Mouse (Mus musculus): ENCODE measurements around the gene Gm10181. TPM values are rescaled to one million over a fixed set of nuclear protein-coding genes. Genes with fewer than 3 reads are reported as not detected.

Gm10181 gene
- polyA plus RNA-seq (2012; rRNA removed), result not detected in 2 replicates

DNA sequence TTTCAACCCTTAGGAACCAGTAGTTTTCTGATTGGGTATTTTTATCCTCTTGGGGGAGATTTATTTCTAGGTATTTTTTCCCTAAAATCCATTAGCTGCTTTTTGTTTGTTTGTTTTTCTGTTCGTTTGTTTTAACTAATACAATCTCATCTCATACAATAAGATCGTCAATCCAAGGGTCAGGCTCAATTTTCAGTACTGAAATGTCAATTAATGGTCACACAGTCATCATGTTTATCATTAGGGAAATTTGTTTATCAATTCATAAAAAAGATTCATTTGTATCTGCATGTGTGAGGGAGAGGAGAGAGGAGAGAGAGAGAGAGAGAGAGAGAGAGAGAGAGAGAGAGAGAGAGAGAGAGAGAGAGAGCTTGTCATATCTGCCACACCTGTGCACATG, at the start of gene Gm10181:
TSS of gene Gm10181 (plus strand) at position 301 of the 400 bp plus-strand sequence.
- no peak for DNase-seq (ENCODE audit: low read depth)
- no peak for TF ChIP-seq CTCF (IDR thresholded peaks at IDR 0.05; ENCODE audit: borderline replicate concordance, extremely low read depth, insufficient read depth, insufficient read length)
- no peak for TF ChIP-seq POLR2A (IDR thresholded peaks at IDR 0.05; ENCODE audit: borderline replicate concordance, extremely low read depth, insufficient read depth, insufficient read length, poor library complexity, severe bottlenecking)

DNA sequence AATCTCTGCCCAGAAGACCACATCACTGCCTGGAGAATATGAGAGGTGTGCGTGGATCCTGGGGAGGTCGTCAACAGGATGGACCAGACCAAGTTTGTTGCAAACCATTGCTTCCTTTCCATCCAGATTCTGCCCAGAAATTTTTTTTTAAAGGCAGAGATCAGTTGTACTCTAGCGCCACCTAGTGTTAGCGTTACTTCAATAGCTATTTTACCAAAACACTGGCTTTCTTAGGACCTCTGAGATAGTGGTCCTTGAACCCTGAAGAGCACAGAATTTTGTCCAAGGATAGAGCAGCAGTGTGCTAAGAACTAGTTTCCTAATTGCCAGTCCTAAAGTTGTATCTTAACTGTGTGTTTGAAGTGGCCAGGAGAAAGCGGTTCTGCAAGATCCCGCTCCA, 47.6 kb upstream of the Gm10181 start:
- TF ChIP-seq CTCF (IDR thresholded peaks at IDR 0.05; ENCODE audit: borderline replicate concordance, extremely low read depth, insufficient read depth, insufficient read length), result peak; percentile 51; the same call in 1 of the 2 replicates
- no peak for TF ChIP-seq POLR2A (IDR thresholded peaks at IDR 0.05; ENCODE audit: borderline replicate concordance, extremely low read depth, insufficient read depth, insufficient read length, poor library complexity, severe bottlenecking)
- peak; percentile 87 for DNase-seq (ENCODE audit: low read depth)

DNA sequence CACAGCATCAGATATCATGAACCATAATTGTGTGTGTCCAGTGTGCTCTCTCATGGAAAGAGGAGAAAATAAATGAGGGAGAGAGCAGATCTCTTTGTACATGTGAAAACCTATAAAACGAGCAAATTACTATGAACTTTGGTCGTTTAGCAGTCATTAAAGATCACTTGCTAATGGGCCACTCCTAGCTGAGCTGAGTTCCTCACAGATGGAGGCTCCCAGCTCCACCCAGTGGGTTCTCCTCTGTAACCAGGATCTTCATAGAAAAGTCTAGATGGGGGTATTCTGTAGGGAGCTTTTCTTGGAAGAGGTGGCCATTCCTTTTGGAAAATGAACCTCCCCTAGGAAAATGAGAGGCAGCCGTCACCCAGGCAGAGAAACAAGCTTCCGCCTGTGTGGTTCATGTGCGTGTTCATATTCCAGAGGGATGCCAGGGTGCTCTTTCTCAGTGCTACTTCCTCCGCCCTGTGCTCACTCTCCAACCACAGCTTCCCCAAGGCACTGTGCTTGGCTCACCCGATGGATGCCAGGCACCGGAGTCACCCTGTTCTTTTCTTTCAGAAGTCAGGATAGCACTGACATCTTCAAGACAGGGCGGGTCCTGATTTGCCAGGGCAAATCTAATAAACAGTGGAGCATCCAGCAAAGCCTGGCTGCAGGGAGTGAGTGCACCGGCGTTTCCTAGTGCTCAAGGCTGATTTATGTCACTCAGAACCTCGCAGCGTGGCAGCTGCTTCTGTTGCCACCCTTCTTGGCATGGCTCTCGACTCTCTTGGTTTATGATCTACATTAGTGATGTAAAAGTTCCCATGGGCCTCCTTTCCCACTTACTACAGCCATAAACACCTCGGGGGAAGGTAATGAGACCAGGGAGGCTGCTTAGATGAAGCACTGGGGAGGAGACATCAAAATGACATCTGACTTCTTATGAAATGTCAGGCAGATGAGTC, 46.8 kb upstream of the Gm10181 start:
- TF ChIP-seq CTCF (IDR thresholded peaks at IDR 0.05; ENCODE audit: borderline replicate concordance, extremely low read depth, insufficient read depth, insufficient read length) (no peak), POLR2A (IDR thresholded peaks at IDR 0.05; ENCODE audit: borderline replicate concordance, extremely low read depth, insufficient read depth, insufficient read length, poor library complexity, severe bottlenecking) (no peak)
- peak; percentile 36 for DNase-seq (ENCODE audit: low read depth)

DNA sequence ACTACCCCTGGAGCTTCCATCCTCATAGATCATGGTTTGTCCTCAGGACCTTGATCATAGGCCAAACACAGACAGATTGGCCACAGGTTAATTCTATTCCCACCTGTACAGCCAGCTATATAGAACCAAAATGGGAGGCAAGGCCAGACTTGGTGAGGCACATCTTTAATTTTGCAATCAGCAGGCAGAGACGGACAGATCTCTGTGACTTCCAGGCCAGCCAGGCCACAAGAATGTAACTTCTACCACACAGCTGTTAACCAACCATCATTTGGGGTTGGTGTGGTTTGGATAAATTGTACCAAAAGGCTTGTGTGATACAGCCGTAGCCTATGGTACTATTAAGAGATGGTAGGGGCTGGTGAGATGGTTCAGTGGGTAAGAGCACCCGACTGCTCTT, 44.9 kb upstream of the Gm10181 start:
- TF ChIP-seq CTCF (IDR thresholded peaks at IDR 0.05; ENCODE audit: borderline replicate concordance, extremely low read depth, insufficient read depth, insufficient read length), result no peak
- no peak for TF ChIP-seq POLR2A (IDR thresholded peaks at IDR 0.05; ENCODE audit: borderline replicate concordance, extremely low read depth, insufficient read depth, insufficient read length, poor library complexity, severe bottlenecking)
- DNase-seq (ENCODE audit: low read depth), result no peak

DNA sequence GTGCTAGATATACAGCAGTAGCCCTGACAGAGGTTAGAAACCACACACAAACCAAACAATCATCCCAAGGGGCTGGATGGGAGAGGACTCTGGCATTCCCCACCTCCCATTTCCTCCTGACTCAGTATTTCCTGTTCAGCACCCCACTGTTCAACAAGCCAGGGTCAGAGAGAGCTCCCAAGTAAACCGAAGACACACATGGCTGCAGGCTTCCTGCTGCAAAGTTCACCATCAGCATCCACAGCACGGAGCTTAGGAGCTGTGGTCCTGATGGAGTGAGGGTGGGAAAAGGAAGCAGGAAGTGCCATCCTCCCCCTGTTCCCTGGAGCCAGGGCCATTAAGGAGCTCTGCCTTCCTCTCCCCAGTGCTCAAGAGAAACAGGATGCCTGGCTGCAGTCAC, 40.9 kb upstream of the Gm10181 start:
- TF ChIP-seq CTCF (IDR thresholded peaks at IDR 0.05; ENCODE audit: borderline replicate concordance, extremely low read depth, insufficient read depth, insufficient read length) (no peak), POLR2A (IDR thresholded peaks at IDR 0.05; ENCODE audit: borderline replicate concordance, extremely low read depth, insufficient read depth, insufficient read length, poor library complexity, severe bottlenecking) (no peak)

DNA sequence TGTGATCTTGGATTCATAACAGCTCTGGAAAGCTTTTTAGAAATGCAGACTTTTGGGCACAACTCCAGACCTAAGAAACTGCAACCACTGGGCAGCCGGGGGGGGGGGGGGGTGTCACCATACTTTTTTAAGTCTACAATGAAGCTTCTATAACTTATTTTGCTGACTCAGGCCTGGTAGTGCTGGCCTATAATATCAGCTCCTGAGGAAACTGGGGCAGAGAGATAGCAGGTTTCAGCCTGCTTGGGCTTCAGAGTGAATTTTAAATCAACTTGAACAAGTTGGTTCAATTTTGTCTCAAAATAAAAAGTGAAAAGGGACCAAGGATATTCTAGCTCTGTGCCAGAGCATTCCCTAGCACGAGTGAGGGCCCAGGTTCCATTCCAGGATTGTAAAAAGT, 40.3 kb upstream of the Gm10181 start:
- TF ChIP-seq CTCF (IDR thresholded peaks at IDR 0.05; ENCODE audit: borderline replicate concordance, extremely low read depth, insufficient read depth, insufficient read length) (no peak), POLR2A (IDR thresholded peaks at IDR 0.05; ENCODE audit: borderline replicate concordance, extremely low read depth, insufficient read depth, insufficient read length, poor library complexity, severe bottlenecking) (no peak)

More for the DNA sequence above, 40.9 kb upstream of the Gm10181 start:
- DNase-seq (ENCODE audit: low read depth), result peak; percentile 12

DNA sequence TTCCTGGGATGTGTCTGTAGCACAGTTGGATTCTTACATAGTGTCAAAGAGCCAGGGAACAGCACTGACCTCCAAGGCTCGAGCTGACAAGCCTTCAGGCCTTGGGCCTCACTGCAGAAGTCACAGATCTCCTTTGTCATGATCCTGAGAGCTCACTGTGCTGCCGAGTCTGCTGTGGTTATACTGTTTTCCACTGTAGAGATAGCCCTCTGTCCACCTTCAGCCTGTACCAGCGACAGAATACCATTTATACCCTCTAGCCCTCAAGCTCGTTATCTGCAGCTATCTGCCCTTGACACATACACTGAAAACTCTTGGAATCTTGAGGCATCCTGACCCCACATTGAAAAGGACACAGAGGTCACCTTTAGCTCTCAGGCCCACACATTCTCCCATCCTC, 37.3 kb upstream of the Gm10181 start:
- DNase-seq (ENCODE audit: low read depth), result no peak
- TF ChIP-seq CTCF (IDR thresholded peaks at IDR 0.05; ENCODE audit: borderline replicate concordance, extremely low read depth, insufficient read depth, insufficient read length) (no peak), POLR2A (IDR thresholded peaks at IDR 0.05; ENCODE audit: borderline replicate concordance, extremely low read depth, insufficient read depth, insufficient read length, poor library complexity, severe bottlenecking) (no peak)

More for the DNA sequence above, 40.3 kb upstream of the Gm10181 start:
- no peak for DNase-seq (ENCODE audit: low read depth)

DNA sequence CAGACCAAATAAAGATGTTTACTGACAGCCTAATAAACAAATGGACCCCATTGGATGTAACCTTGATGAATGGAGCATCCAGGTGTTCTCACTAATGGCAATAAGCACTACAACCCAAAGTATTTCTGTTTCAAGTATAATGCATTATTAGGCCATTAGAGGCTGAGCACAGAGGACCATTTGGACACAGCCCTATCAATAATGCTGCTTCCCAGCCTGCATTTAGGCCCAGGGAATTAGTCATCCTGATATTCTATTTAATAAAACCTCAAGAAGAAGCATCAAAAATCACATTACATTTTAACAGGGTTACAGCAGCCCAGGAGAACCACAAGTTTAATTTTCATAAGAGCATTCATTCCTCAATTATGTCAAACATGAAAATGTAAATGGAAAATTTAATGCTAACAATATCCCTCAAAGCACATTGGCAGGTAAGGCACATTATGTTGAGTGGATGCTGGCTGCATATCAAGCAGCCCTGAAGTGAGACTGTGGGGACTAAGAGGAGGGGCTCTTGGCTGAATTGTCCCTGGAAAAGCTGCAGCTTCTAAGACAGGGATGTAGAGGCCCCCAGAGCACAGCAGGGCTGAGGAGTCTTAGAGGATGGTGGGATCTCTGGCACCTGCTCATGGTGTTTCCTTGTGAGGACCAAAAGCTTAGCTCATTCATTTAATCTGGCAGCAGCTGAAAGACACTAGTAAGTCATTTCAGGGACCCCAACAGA, 33.4 kb upstream of the Gm10181 start:
- DNase-seq (ENCODE audit: low read depth), result peak; percentile 54
- TF ChIP-seq POLR2A (IDR thresholded peaks at IDR 0.05; ENCODE audit: borderline replicate concordance, extremely low read depth, insufficient read depth, insufficient read length, poor library complexity, severe bottlenecking) (no peak), CTCF (IDR thresholded peaks at IDR 0.05; ENCODE audit: borderline replicate concordance, extremely low read depth, insufficient read depth, insufficient read length) (no peak)

DNA sequence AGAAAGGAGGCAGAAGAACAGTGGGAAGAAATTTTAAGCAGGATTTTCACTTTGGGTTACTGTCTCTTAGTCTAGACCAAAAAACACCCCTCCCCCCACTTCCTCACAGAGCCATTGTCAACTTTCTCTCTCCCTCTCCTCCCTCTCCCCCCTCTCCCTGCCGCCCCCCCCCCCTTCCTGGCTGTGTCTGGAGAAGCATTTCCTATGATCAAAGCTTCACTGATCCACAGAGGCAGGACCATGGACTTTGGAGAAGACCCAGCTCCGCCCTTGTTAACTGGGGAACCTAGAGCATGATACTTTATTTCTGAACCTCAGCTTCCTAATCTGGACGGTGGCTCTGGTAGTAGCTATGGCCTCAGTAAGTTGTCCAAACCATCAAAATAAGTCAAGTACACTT, 30.5 kb upstream of the Gm10181 start:
- TF ChIP-seq POLR2A (IDR thresholded peaks at IDR 0.05; ENCODE audit: borderline replicate concordance, extremely low read depth, insufficient read depth, insufficient read length, poor library complexity, severe bottlenecking) (no peak), CTCF (IDR thresholded peaks at IDR 0.05; ENCODE audit: borderline replicate concordance, extremely low read depth, insufficient read depth, insufficient read length) (no peak)
- no peak for DNase-seq (ENCODE audit: low read depth)

DNA sequence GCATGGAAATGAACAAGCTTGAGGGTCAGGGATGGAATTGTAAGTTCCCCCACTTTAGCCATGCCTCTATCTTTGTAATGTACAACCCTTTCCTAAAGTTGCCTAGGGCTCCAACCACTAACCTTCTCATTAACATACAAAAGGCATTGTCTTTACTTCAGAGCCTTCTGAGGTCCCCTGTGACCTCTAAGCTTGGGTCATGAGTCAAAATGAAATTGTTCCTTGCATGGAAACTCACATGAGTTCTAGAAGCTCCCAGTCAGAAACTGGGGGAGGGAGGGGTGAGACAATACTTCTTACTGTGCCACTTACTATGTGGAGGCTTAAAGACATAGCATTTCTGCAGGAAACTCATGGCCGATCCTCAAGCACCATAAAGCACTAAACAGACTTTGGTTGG, 16.6 kb upstream of the Gm10181 start:
- no peak for TF ChIP-seq POLR2A (IDR thresholded peaks at IDR 0.05; ENCODE audit: borderline replicate concordance, extremely low read depth, insufficient read depth, insufficient read length, poor library complexity, severe bottlenecking)
- TF ChIP-seq CTCF (IDR thresholded peaks at IDR 0.05; ENCODE audit: borderline replicate concordance, extremely low read depth, insufficient read depth, insufficient read length), result no peak
- DNase-seq (ENCODE audit: low read depth), result no peak

DNA sequence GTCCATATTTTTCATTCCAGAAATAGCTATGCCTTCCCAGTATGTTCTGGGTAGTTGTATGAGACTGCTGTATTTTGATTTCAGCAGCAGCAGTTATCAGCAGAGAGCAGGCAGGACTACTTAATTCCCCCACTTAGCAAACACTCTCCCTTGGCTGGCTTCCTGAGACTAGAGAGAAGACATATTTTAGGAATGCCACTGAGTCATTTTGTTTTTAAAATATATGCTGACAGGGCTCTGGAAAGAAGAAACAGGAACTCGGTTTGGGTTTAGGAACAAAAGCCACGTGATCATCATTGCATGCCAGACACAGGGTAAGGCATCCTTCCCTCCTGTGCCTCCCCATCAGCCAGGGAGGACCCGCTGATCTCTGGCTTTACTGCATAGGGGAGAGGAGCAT, 13.2 kb upstream of the Gm10181 start:
- DNase-seq (ENCODE audit: low read depth), result no peak
- TF ChIP-seq CTCF (IDR thresholded peaks at IDR 0.05; ENCODE audit: borderline replicate concordance, extremely low read depth, insufficient read depth, insufficient read length) (no peak), POLR2A (IDR thresholded peaks at IDR 0.05; ENCODE audit: borderline replicate concordance, extremely low read depth, insufficient read depth, insufficient read length, poor library complexity, severe bottlenecking) (no peak)

Data from brain, embryonic 14.5 days (tissue).